Mouse (Mus musculus) liver, adult 2 months (tissue): ENCODE results near the gene Lekr1. TPM values are rescaled to one million over a fixed set of nuclear protein-coding genes. Genes with fewer than 3 reads are reported as not detected.

Experiments
- DNase-seq: peaks from one replicate; pipeline ENCODE4 v3.0.0-alpha.2; 2011; ENCODE audit warnings: low read depth, low spot score; ENCODE audit errors: extremely low read depth
- H3K27ac ChIP-seq: fragments of 200-500 bp; replicated peaks from 2 replicates; pipeline ENCODE4 v1.5.1; 2012; ENCODE audit warnings: low read depth, mild to moderate bottlenecking, control low read depth, inconsistent platforms, low read length; ENCODE audit not compliant: insufficient read depth
- H3K27me3 ChIP-seq: fragments of 200-500 bp; 2 replicates; pipeline ENCODE4 v1.6.1; 2012; ENCODE audit warnings: mild to moderate bottlenecking, moderate library complexity, low read length, inconsistent platforms; ENCODE audit not compliant: control insufficient read depth, insufficient read depth
- H3K36me3 ChIP-seq: fragments of 200-500 bp; 2 replicates; pipeline ENCODE4 v1.6.1; 2012; ENCODE audit warnings: low read length, inconsistent platforms; ENCODE audit not compliant: control insufficient read depth, insufficient read depth
- H3K4me1 ChIP-seq: fragments of 200-500 bp; 2 replicates; pipeline ENCODE4 v1.6.1; 2011; ENCODE audit warnings: low read length; ENCODE audit not compliant: control insufficient read depth, insufficient read depth
- H3K4me3 ChIP-seq: fragments of 200-500 bp; 2 replicates; pipeline ENCODE4 v1.5.1; 2011; ENCODE audit warnings: low read depth, mild to moderate bottlenecking, control low read depth, low read length, moderate library complexity; ENCODE audit not compliant: insufficient read depth
- H3K79me2 ChIP-seq: fragments of 200-500 bp; 2 replicates; pipeline ENCODE4 v1.6.1; 2012; ENCODE audit warnings: inconsistent platforms, mild to moderate bottlenecking, low read length, moderate library complexity; ENCODE audit not compliant: control insufficient read depth, insufficient read depth
- H3K9ac ChIP-seq: fragments of 200-500 bp; 2 replicates; pipeline ENCODE4 v1.6.1; 2012; ENCODE audit warnings: low read depth, mild to moderate bottlenecking, control low read depth, inconsistent platforms, low read length
- CTCF ChIP-seq: fragments of 200-500 bp; IDR thresholded peaks from 2 replicates; pipeline ENCODE4 v1.5.1; 2011; ENCODE audit warnings: low read depth, low read length, control low read depth
- POLR2A ChIP-seq: fragments of 200-500 bp; IDR thresholded peaks from 2 replicates; pipeline ENCODE4 v1.6.1; 2011; ENCODE audit warnings: low read length, control low read depth; ENCODE audit not compliant: insufficient read depth; ENCODE audit errors: extremely low read depth
- WGBS: fragments of 180-500 bp; shearing (Covaris S2); methylation state at CpG from one replicate; pipeline ENCODE4 v1.1.7; 2018; 5-methylcytosine and 5-hydroxymethylcytosine counted together
- polyA plus RNA-seq: library from polyadenylated mRNA; depleted of rRNA; stranded (reverse); fragments of >200 nt; gene quantifications from 2 replicates; pipeline ENCODE4 v1.2.3, GENCODE M21; 2012
- total RNA-seq: library from RNA; depleted of rRNA; stranded (reverse); fragments of >200 nt; gene quantifications from 2 replicates; pipeline ENCODE4 v1.2.3, GENCODE M21; 2014

Gene Lekr1
- total and polyA plus RNA-seq, 2 experiments = 0.09 TPM; not detected in 1

GRCm38 (mm10) chr3:65782246-65782645 is 116.2 kb downstream of the Lekr1 start:
- no peaks in the 10 kb centered on the region for H3K4me1 ChIP-seq
- 76% methylated on average over 5 of the region's 5 CpGs for WGBS
- no peaks in the 10 kb centered on the region for H3K79me2 ChIP-seq
- no peak overlapping the region for H3K27ac ChIP-seq
- H3K4me3 ChIP-seq = no peak overlapping the region
- no peaks in the 10 kb centered on the region for H3K36me3 ChIP-seq
- no peaks in the 10 kb centered on the region for H3K27me3 ChIP-seq
- no peak for TF ChIP-seq POLR2A
- no peak for TF ChIP-seq CTCF
- no peak for DNase-seq
- H3K9ac ChIP-seq = no peak overlapping the region

- DNase-seq = no peak
- no peaks in the 10 kb centered on the region for H3K27me3 ChIP-seq
- H3K36me3 ChIP-seq = no peaks in the 10 kb centered on the region
- H3K9ac ChIP-seq = no peak overlapping the region
- peaks cover 3% of the 10 kb centered on the region; the same call in 1 of the 2 replicates for H3K4me1 ChIP-seq
- no peak overlapping the region for H3K27ac ChIP-seq
- TF ChIP-seq CTCF = no peak
- TF ChIP-seq POLR2A = no peak
- H3K79me2 ChIP-seq = no peaks in the 10 kb centered on the region
- no peak overlapping the region for H3K4me3 ChIP-seq
- 60% methylated on average over 3 of the region's 3 CpGs for WGBS
These were observed 124.2 kb downstream of the Lekr1 start for GRCm38 (mm10) chr3:65790076-65790685.

GRCm38 (mm10) chr3:65793561-65793960 is 127.5 kb downstream of the Lekr1 start:
- no peak overlapping the region for H3K4me3 ChIP-seq
- TF ChIP-seq POLR2A (no peak), CTCF (no peak)
- H3K4me1 ChIP-seq = peaks cover 3% of the 10 kb centered on the region; the same call in 1 of the 2 replicates
- H3K27ac ChIP-seq = no peak overlapping the region
- no peak overlapping the region for H3K9ac ChIP-seq
- no peak for DNase-seq
- no peaks in the 10 kb centered on the region for H3K27me3 ChIP-seq
- 74% methylated on average over 4 of the region's 4 CpGs for WGBS
- no peaks in the 10 kb centered on the region for H3K36me3 ChIP-seq
- H3K79me2 ChIP-seq = no peaks in the 10 kb centered on the region

GRCm38 (mm10) chr3:65794711-65795110 is 128.7 kb downstream of the Lekr1 start:
- no peak for TF ChIP-seq POLR2A
- TF ChIP-seq CTCF = no peak
- H3K79me2 ChIP-seq = no peaks in the 10 kb centered on the region
- H3K9ac ChIP-seq = no peak overlapping the region
- H3K4me1 ChIP-seq = peaks cover 3% of the 10 kb centered on the region; the same call in 1 of the 2 replicates
- H3K36me3 ChIP-seq = no peaks in the 10 kb centered on the region
- 19% methylated on average over 2 of the region's 2 CpGs for WGBS
- H3K27me3 ChIP-seq = no peaks in the 10 kb centered on the region
- no peak overlapping the region for H3K4me3 ChIP-seq
- H3K27ac ChIP-seq = 0 out of 2 replicates have a peak overlapping the region, but pooled peaks have one; percentile 29
- DNase-seq = peak; percentile 82

- Histone ChIP-seq H3K4me1 (peaks cover 3% of the 10 kb centered on the region; the same call in 1 of the 2 replicates), H3K36me3 (no peaks in the 10 kb centered on the region), H3K27ac (no peak overlapping the region), H3K79me2 (no peaks in the 10 kb centered on the region), H3K9ac (no peak overlapping the region), H3K27me3 (no peaks in the 10 kb centered on the region), H3K4me3 (no peak overlapping the region)
- DNase-seq = no peak
- 93% methylated on average over 5 of the region's 5 CpGs for WGBS
- TF ChIP-seq POLR2A = no peak
- TF ChIP-seq CTCF = no peak
These were observed 131.5 kb downstream of the Lekr1 start for GRCm38 (mm10) chr3:65797345-65798137.
